Mouse (Mus musculus): ENCODE data around the gene 2010109A12Rik. TPM values are rescaled to one million over a fixed set of nuclear protein-coding genes. Genes with fewer than 3 reads are reported as not detected.

2010109A12Rik gene
- polyA plus RNA-seq, 1 experiment: not detected

GRCm38 (mm10) chr5:93221661-93222060 is 15.3 kb downstream of the 2010109A12Rik start:
- no peak overlapping the region for H3K4me3 ChIP-seq (ENCODE audit: insufficient read depth, low read length)
- no peak overlapping the region for H3K27ac ChIP-seq (ENCODE audit: insufficient read depth, low read length)
- no peaks in the 10 kb centered on the region for H3K4me1 ChIP-seq (ENCODE audit: control insufficient read depth, insufficient read depth, low read length)
- no peak for TF ChIP-seq POLR2A (IDR thresholded peaks at IDR 0.05; ENCODE audit: extremely low read depth, insufficient read depth, low read length)

- Histone ChIP-seq H3K4me1 (ENCODE audit: control insufficient read depth, insufficient read depth, low read length) (no peaks in the 10 kb centered on the region), H3K4me3 (ENCODE audit: insufficient read depth, low read length) (no peak overlapping the region), H3K27ac (ENCODE audit: insufficient read depth, low read length) (no peak overlapping the region)
- TF ChIP-seq POLR2A (IDR thresholded peaks at IDR 0.05; ENCODE audit: extremely low read depth, insufficient read depth, low read length) (no peak), CTCF (IDR thresholded peaks at IDR 0.05; ENCODE audit: extremely low read depth, insufficient read depth, low read length) (no peak)
Observed at GRCm38 (mm10) chr5:93224549-93224948, 18.2 kb downstream of the 2010109A12Rik start.

GRCm38 (mm10) chr5:93227157-93227556 is 20.8 kb downstream of the 2010109A12Rik start:
- no peak overlapping the region for H3K27ac ChIP-seq (ENCODE audit: insufficient read depth, low read length)
- no peak overlapping the region for H3K4me3 ChIP-seq (ENCODE audit: insufficient read depth, low read length)
- no peak for TF ChIP-seq CTCF (IDR thresholded peaks at IDR 0.05; ENCODE audit: extremely low read depth, insufficient read depth, low read length)
- H3K4me1 ChIP-seq (ENCODE audit: control insufficient read depth, insufficient read depth, low read length): no peaks in the 10 kb centered on the region

GRCm38 (mm10) chr5:93229527-93229926 is 23.2 kb downstream of the 2010109A12Rik start:
- TF ChIP-seq POLR2A (IDR thresholded peaks at IDR 0.05; ENCODE audit: extremely low read depth, insufficient read depth, low read length): no peak
- TF ChIP-seq CTCF (IDR thresholded peaks at IDR 0.05; ENCODE audit: extremely low read depth, insufficient read depth, low read length): no peak
- H3K27ac ChIP-seq (ENCODE audit: insufficient read depth, low read length): no peak overlapping the region
- no peaks in the 10 kb centered on the region for H3K4me1 ChIP-seq (ENCODE audit: control insufficient read depth, insufficient read depth, low read length)

GRCm38 (mm10) chr5:93231721-93232120 is 25.4 kb downstream of the 2010109A12Rik start:
- Histone ChIP-seq H3K4me1 (ENCODE audit: control insufficient read depth, insufficient read depth, low read length) (no peaks in the 10 kb centered on the region), H3K27ac (ENCODE audit: insufficient read depth, low read length) (no peak overlapping the region), H3K4me3 (ENCODE audit: insufficient read depth, low read length) (no peak overlapping the region)
- TF ChIP-seq POLR2A (IDR thresholded peaks at IDR 0.05; ENCODE audit: extremely low read depth, insufficient read depth, low read length) (no peak), CTCF (IDR thresholded peaks at IDR 0.05; ENCODE audit: extremely low read depth, insufficient read depth, low read length) (no peak)

More at GRCm38 (mm10) chr5:93229527-93229926, 23.2 kb downstream of the 2010109A12Rik start:
- no peak overlapping the region for H3K4me3 ChIP-seq (ENCODE audit: insufficient read depth, low read length)

GRCm38 (mm10) chr5:93232838-93233237 is 26.5 kb downstream of the 2010109A12Rik start:
- H3K27ac ChIP-seq (ENCODE audit: insufficient read depth, low read length): no peak overlapping the region
- no peaks in the 10 kb centered on the region for H3K4me1 ChIP-seq (ENCODE audit: control insufficient read depth, insufficient read depth, low read length)
- TF ChIP-seq POLR2A (IDR thresholded peaks at IDR 0.05; ENCODE audit: extremely low read depth, insufficient read depth, low read length): no peak
- no peak for TF ChIP-seq CTCF (IDR thresholded peaks at IDR 0.05; ENCODE audit: extremely low read depth, insufficient read depth, low read length)
- H3K4me3 ChIP-seq (ENCODE audit: insufficient read depth, low read length): no peak overlapping the region

GRCm38 (mm10) chr5:93234130-93234529 is 27.8 kb downstream of the 2010109A12Rik start:
- H3K27ac ChIP-seq (ENCODE audit: insufficient read depth, low read length): no peak overlapping the region

GRCm38 (mm10) chr5:93234605-93235004 is 28.3 kb downstream of the 2010109A12Rik start:
- no peaks in the 10 kb centered on the region for H3K4me1 ChIP-seq (ENCODE audit: control insufficient read depth, insufficient read depth, low read length)
- no peak overlapping the region for H3K4me3 ChIP-seq (ENCODE audit: insufficient read depth, low read length)
- no peak overlapping the region for H3K27ac ChIP-seq (ENCODE audit: insufficient read depth, low read length)
- TF ChIP-seq CTCF (IDR thresholded peaks at IDR 0.05; ENCODE audit: extremely low read depth, insufficient read depth, low read length) (no peak), POLR2A (IDR thresholded peaks at IDR 0.05; ENCODE audit: extremely low read depth, insufficient read depth, low read length) (no peak)

More at GRCm38 (mm10) chr5:93234130-93234529, 27.8 kb downstream of the 2010109A12Rik start:
- TF ChIP-seq POLR2A (IDR thresholded peaks at IDR 0.05; ENCODE audit: extremely low read depth, insufficient read depth, low read length): no peak
- TF ChIP-seq CTCF (IDR thresholded peaks at IDR 0.05; ENCODE audit: extremely low read depth, insufficient read depth, low read length): no peak
- Histone ChIP-seq H3K4me3 (ENCODE audit: insufficient read depth, low read length) (no peak overlapping the region), H3K4me1 (ENCODE audit: control insufficient read depth, insufficient read depth, low read length) (no peaks in the 10 kb centered on the region)

GRCm38 (mm10) chr5:93235888-93236287 is 29.6 kb downstream of the 2010109A12Rik start:
- no peak overlapping the region for H3K4me3 ChIP-seq (ENCODE audit: insufficient read depth, low read length)
- H3K4me1 ChIP-seq (ENCODE audit: control insufficient read depth, insufficient read depth, low read length): no peaks in the 10 kb centered on the region
- TF ChIP-seq POLR2A (IDR thresholded peaks at IDR 0.05; ENCODE audit: extremely low read depth, insufficient read depth, low read length): no peak
- TF ChIP-seq CTCF (IDR thresholded peaks at IDR 0.05; ENCODE audit: extremely low read depth, insufficient read depth, low read length): no peak
- no peak overlapping the region for H3K27ac ChIP-seq (ENCODE audit: insufficient read depth, low read length)

- TF ChIP-seq POLR2A (IDR thresholded peaks at IDR 0.05; ENCODE audit: extremely low read depth, insufficient read depth, low read length): no peak
- no peak for TF ChIP-seq CTCF (IDR thresholded peaks at IDR 0.05; ENCODE audit: extremely low read depth, insufficient read depth, low read length)
- Histone ChIP-seq H3K27ac (ENCODE audit: insufficient read depth, low read length) (no peak overlapping the region), H3K4me1 (ENCODE audit: control insufficient read depth, insufficient read depth, low read length) (no peaks in the 10 kb centered on the region), H3K4me3 (ENCODE audit: insufficient read depth, low read length) (no peak overlapping the region)
Observed at GRCm38 (mm10) chr5:93236541-93236940, 30.2 kb downstream of the 2010109A12Rik start.

All from cortical plate, adult 2 months (tissue).